Mouse (Mus musculus): ENCODE measurements around the gene Robo1.
A peak's percentile ranks its signal among the peaks of the same experiment; 100 is the strongest.

The Robo1 gene

DNA sequence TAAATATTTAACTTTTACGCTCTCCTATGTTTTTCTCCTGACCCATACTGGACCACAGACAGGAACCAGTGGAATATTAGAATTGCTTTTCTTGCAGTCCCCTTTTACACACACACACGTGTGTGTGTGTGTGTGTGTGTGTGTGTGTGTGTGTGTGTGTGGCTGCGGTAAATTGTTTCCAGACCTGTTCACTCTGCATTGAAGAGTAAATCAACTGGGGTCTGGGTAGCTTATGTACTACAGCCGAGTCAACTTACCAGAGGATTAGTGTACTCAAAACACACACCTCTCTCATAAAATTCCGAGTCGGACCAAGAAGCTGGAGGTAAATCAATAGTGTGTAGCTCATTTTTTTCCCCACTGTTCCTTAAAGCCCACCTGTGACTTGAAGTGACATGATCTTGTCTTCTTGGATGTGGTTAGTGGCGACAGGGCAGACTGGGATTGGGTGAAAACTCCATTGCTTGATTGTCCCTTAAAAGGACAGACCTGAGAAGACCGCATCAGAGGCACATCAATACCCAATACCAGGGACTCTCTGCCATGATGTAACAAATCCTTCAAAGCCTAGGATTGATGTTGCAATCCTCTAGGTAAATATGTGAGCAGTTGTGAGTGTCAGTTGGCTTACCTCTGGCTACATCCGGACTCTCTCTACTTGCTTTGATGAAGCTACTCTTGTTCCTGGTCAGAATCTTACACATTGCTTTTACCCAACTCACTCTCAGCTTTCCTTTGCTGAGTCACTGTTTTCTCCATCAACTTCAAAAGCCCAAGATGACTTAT, 457.2 kb downstream of the Robo1 start:
- no peak for DNase-seq

DNA sequence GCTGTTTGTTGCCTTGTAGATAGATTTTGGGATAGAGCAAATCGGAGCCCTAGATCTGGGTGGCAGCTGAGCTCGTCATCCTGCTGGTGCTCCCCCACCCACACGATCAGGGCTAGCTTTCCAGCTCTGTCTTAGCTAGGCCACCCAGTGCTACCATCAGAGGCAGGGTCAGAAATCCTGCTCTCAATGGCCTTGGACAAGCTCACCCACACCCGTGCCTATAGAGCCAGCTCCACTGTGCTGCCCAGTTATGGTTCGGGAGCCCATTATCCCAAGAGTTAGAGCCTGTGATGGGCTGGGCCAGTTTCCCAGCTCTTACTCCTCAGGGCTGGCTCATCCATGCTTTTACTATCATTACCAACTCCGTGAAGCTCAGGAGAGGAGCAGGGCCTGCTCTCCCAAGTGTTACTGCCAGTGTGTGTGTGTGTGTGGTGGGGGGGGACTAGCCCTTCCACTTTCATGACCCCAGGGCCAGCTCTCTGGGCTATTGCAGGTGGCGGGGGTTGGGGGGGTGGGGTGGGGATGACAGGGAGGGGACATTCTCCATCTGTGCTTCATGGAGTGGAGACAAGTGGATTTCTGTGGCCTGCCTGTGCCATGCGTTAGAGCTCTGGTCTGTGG, 461.2 kb downstream of the Robo1 start:
- DNase-seq = no peak

DNA sequence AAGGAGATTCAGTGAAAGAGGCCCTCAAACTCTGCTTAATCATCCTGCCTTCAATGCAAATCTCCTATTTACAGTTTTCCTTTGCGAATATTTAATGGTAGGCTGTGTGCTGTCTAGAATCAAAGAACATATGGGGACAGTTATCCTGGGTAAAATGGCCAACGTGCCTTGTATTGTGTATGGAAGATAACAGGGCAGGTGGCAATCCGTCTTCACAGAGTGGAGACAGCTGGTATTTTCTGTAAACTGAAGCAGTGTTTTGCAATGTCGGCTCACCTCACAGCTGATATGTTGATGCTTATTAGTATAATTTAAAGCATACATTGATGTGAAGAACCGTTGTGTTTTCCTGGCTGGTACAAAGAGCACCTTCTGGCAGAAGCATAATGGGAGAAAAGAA, 464.2 kb downstream of the Robo1 start:
- DNase-seq = no peak

GRCm38 (mm10) chr16:72773034-72773433, 464.9 kb downstream of the Robo1 start:
- no peak for DNase-seq

DNA sequence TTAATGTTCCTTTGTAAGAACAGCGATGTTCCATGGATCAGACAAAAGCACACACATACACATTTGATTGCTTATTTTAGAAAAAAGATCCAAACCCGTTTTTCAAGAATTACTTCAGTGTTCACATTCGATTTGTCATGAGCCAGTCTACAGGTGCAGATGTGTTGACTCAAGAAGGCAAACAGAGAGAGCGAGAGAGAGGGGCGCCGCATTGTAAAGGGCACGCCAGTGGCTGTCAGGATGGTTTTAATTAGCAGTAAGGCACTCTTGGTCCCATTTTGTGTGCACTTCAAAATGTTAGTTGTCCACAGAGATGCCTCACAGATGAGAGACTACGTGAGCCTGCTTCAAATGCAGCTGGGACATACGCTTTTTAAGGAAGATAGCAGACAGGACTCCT, 470.4 kb downstream of the Robo1 start:
- DNase-seq = no peak

DNA sequence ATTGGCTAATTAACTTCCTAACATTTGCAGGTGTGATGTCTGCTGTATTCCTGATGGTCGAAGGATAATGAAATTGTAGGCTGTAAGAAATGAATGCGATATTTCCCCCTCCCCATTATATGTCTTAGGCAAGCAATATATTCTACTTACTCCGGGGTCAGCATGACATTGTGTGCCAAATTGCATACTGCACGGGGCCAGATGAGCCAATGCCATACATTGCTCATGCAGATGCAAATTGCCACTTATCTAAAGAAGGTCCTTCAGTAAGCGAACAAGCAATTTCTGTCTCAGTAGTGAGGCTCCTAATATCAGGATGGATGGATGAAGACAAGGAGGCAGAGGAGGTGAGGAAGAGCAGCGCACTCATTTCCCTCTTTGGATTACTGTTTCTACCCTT, 474.1 kb downstream of the Robo1 start:
- no peak for DNase-seq

DNA sequence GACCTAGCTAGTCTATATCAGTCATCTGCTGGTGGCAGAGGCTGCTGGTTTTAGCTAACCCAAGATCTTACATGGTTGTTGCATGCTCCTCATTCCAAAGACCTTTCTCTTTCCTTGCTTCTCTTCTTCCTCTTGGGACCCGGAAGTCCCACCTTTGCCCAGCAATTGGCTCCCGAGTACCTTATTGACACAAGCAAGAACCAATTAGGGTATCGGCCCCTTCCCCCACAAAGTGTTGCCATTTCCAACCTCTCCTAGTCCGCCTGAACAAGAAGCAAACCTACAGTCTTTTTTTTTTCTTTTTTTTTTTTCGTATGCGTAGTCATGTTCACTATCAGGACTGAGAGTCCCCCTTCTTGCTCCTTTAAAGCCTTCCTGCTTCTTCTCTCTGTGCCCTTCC, 478.0 kb downstream of the Robo1 start:
- no peak for DNase-seq

DNA sequence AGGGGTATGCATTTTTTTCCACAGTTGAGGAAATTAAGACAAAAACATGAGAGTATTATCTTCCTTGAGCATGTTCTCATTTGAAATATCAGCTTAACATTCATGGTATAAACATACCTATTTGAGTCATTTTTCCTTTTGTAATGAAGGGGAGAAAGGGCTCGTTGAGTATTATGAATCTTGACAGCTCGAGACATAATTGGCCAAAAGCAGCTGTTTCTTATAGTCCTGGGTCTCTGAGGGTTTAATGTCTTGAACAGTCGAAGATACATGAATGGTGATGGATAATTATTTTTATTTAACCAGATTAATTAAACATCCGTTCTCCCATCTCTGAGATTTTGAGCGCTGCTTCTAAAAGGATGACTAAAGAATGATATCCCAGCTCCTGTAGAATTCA, 478.5 kb downstream of the Robo1 start:
- DNase-seq = no peak

DNA sequence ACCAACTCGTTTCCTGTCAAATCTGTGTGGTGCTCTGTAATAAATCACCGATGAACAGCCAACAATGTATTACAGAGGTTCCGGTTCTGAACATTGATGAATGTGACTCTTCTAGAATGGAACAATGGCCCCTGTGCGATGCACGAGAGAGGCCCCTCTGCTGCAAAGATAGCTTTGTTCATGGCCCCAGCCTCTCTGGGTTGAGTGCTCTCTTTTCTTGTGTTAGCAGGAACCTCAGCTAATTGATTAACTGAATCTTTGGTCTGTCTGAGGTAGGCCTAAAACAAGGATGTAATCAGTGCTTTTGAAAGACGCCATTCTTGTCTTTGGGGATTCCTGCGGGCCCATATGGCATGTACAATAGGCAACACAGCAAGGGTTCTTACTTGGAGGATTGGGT, 479.9 kb downstream of the Robo1 start:
- no peak for DNase-seq

DNA sequence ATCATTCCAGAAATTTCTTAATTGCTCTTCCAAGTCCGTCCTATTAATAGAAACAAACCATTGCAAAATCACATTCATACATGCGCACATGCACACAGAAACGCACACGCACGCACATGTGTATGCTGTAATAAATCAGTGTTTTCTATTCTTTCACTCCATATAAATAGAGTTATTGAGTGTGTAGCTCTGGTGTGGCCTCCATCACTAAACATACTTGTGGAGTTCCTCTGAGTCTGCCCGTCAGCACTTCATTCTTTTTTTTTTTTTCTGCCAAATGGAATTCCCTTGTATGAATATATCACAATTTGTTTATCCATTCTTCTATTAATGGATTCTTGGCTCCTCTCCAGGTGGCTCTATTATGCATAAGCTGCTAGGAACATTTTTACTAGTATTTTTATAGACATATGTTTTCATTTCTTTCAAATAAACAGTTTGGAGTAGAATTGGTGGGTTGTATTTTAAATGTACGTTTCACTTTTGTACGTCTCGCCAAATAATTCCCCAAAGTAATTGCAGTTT, 483.1 kb downstream of the Robo1 start:
- no peak for DNase-seq

DNA sequence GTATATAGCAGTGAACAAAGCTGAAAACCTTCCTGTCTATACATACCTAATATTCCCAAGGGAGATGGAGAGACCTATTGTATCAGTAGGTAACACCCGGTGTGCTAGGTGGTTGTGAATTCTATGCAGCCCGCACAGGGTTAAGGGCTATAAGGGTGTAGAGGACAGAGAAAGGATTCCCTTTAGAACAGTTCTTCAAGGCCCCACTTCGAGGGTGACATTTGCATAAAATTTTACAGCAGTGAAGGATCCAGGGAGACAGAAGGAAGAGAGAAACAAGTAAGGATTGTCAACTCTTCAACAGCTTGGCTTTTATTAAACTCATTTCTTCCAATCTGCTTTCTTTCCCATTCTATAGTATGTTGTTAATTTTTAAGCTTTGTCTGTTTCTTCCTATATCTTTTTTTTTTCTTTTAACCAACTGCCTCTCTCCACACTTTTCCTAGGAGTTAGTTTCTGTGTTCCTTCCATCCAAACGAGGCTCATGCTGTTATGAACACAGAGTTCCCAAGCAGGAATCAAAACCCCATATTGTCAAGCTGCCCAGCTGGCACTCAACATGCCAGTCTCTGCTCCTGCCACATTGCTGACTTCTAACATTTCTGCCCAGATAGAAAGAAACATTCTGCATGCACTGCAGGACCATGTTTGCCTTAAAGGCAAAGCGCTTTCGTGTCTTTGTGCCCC, 486.7 kb downstream of the Robo1 start:
- DNase-seq = no peak

DNA sequence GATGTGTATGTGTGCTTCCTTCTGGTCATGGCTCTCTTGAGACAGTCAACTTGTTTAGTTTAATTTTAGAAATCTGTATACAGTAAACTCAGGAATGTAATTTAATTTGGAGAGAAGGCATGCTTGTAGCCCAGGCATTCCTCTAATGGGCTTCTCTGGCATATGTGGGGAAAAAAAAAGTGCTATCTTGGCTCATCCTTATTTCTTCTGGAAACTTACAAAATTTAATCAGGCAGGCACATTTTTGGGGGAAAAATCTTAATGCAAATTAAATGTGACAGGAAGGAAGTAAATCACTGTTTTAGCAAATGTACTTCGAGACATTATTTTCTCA, 487.2 kb downstream of the Robo1 start:
- no peak for DNase-seq

DNA sequence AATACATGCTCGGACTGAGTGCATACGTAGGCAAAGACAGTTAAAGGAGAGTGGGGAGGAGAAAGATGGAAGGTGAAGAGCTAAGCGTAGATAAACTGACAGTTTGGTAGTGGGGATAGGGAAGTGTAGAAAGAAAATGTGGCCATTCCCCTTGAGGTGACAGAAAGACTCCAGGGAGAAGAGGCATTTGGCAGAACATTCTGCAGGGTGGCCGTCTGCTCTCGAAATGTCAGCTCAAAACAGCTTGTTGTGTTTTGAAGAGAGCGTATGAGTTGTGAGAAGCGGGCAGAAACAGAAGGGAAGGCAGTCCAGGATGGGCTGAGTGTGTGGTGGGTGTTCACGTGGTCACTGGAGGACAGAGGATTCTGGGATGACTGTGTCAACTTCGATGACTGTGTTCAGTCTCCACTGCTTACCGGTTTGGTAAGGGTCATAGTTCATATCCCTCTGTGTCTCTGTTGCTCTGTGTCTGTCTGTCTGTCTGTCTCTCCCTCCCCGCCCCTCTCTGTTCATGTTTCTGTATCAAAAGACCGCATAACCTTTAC, 490.4 kb downstream of the Robo1 start:
- DNase-seq = no peak

GRCm38 (mm10) chr16:72800121-72800749, 492.1 kb downstream of the Robo1 start:
- DNase-seq = peak; percentile 91

DNA sequence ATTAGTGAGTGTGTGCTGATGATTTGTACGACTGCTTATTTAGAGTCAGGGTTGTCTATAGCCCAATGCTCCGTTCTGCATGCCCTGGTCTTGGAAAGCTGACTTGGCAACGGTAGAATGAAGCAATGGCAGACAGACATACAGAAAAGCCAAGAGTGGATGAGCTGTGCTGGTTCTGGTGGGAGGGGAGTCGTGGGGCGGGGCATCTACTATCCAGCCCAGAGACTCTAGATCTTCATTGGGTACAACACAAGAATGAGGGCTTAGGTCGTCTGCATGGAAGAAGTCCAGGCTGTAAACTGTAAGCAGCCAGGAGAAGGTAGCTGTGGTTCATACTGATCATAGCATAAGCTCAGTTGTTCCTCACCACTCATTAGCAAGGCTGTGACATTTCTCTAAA, 492.7 kb downstream of the Robo1 start:
- no peak for DNase-seq

GRCm38 (mm10) chr16:72808351-72808750, 500.2 kb downstream of the Robo1 start:
- no peak for DNase-seq

DNA sequence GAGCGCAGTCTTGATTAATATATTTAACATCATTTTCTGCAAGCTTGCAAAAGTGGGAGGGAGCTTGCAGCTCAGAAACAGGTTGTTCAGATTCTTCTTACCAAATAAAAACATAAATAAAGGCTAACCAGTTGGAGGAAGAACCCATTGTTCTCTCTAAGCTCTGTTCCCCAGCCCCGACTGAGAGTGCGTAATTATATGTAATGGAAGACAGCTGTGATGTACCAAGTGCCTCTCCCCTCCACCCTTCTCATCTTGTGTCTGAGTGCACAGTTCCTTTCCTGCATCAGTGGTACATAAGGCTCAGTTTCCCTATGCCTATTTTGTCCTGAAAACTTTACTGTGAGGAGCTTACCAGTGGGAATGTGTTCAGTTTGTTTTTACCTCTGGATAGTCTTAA, 502.8 kb downstream of the Robo1 start:
- no peak for DNase-seq

- no peak for DNase-seq
These were observed 503.4 kb downstream of the Robo1 start for GRCm38 (mm10) chr16:72811494-72811893.

- no peak for DNase-seq
These were observed 503.8 kb downstream of the Robo1 start for GRCm38 (mm10) chr16:72811908-72812307.

DNA sequence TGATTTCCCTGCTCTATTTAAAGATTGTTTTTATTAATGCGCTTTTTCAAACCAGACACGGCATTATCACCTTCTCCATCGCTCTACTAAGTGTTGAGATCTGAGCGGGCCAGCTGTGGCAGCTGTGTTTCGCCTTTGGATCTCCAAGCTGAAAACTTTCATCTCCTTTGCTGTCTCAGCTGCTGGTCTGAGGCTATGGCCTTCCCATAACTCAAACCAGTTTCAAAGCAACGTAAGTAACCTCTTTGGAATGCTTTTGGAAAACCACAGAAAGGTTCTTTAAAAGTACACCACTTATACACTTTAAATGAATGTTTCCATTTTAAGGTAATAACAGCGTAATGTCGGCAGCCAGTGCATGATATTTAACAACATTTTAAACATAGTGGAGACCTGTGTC, 520.3 kb downstream of the Robo1 start:
- DNase-seq = no peak

DNA sequence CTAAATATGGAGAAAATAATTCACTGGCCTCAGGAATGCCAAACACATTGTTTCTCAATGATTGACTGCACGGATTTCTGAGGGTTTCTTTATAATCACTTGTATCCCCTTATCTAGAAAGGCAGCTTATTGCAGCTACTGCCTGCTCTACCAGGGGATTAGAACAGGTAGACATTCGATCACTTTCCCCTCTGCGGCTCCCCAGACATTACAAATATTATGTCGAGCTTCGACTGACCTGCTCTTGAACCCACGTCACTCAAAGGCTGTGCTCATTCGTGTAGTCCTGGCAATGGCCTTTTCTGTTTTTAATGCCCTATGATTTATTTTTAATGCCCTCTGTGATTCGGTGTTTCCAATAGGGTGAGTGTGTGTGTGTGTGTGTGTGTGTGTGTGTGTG, 521.4 kb downstream of the Robo1 start:
- DNase-seq = no peak

GRCm38 (mm10) chr16:72830394-72831056, 522.4 kb downstream of the Robo1 start:
- DNase-seq = no peak

DNA sequence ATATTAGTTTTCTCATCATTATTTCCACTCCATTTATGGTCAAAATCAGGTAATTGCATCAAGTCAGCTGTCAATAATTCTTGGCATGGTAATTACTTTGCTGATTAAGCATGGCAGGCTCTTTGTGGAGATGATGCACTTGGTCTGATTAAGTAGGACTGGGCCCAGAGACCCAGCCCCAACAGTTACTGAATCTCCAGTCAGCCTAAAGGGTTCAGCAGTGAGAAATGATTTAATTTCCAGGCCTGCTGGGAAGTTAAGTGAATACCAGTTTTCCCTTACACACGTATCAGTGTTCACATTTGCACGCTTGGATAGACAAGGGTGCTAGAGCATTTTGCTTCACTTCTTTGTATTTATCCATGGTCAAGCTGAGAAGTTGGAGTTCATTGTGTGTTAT, 526.2 kb downstream of the Robo1 start:
- no peak for DNase-seq
